Mouse (Mus musculus) kidney, adult 2 months (tissue): ENCODE data around the gene Tnfaip8l1.

ENCODE experiments used
- CTCF ChIP-seq: fragments of 200-500 bp; conservative IDR thresholded peaks from 2 replicates; pipeline ENCODE4 v1.5.1; 2011; ENCODE audit warnings: low read depth, mild to moderate bottlenecking, control low read depth, low read length, moderate library complexity, mixed read lengths; ENCODE audit not compliant: insufficient read depth, insufficient read length
- POLR2A ChIP-seq: fragments of 200-500 bp; IDR thresholded peaks from one replicate; pipeline ENCODE4 v1.6.1; 2011; ENCODE audit warnings: low read depth, low read length, control low read depth

- TF ChIP-seq POLR2A (no peak), CTCF (peak; percentile 77)
Observed at GRCm38 (mm10) chr17:56124377-56125275, 37.7 kb upstream of the Tnfaip8l1 start.
